Mouse (Mus musculus) kidney, postnatal 4 days (tissue): Measurements from ENCODE around the gene Lmbr1l.
"Not testable (repeated sequence)": the region's sequence is repeated elsewhere in the genome, so short reads cannot be mapped to it uniquely, and the experiment has no call there.

Experiments
- DNase-seq, 2 experiments: peaks; one replicate each; pipeline ENCODE4 v3.0.0; 2021; ENCODE audit warnings: mixed read lengths in 2 of 2

Gene Lmbr1l

GRCm38 (mm10) chr15:98934217-98934839 lies 16.3 kb upstream of the Lmbr1l start, which contains the start of gene Tuba1b:
Tuba1b (minus strand) TSS chr15:98934565.
- DNase-seq: peak; percentile 92 to 96

- peak; percentile 98 to 99 for DNase-seq
These were observed 15.8 kb upstream of the Lmbr1l start for GRCm38 (mm10) chr15:98933833-98934216.

- DNase-seq: peak in 1 of 2 experiments; percentile 37
These were observed 15.1 kb upstream of the Lmbr1l start for GRCm38 (mm10) chr15:98933004-98933671.

GRCm38 (mm10) chr15:98930998-98931397 lies 13.0 kb upstream of the Lmbr1l start:
- DNase-seq: no peak

GRCm38 (mm10) chr15:98930017-98930734 lies 12.1 kb upstream of the Lmbr1l start:
- no peak for DNase-seq

- peak; percentile 79 to 87 for DNase-seq
These were observed 10.7 kb upstream of the Lmbr1l start for GRCm38 (mm10) chr15:98928598-98929240.

GRCm38 (mm10) chr15:98927566-98927965 lies 9.5 kb upstream of the Lmbr1l start:
- no peak for DNase-seq

GRCm38 (mm10) chr15:98924682-98925081 lies 6.7 kb upstream of the Lmbr1l start:
- no peak for DNase-seq

GRCm38 (mm10) chr15:98923031-98923537 lies 5.1 kb upstream of the Lmbr1l start:
- DNase-seq: no peak

- DNase-seq: no peak
These were observed 4.5 kb upstream of the Lmbr1l start for GRCm38 (mm10) chr15:98922581-98922980.

GRCm38 (mm10) chr15:98921510-98921909 lies 3.5 kb upstream of the Lmbr1l start:
- DNase-seq: no peak

GRCm38 (mm10) chr15:98918499-98918895 lies 466 bp upstream of the Lmbr1l start:
- not testable (repeated sequence) for DNase-seq

- DNase-seq: no peak
These were observed 940 bp downstream of the Lmbr1l start for GRCm38 (mm10) chr15:98917091-98917490.

- DNase-seq: no peak
These were observed 2.0 kb downstream of the Lmbr1l start for GRCm38 (mm10) chr15:98916016-98916415.

- DNase-seq: no peak
These were observed 3.1 kb downstream of the Lmbr1l start for GRCm38 (mm10) chr15:98914903-98915302.

- DNase-seq: peak; percentile 68 to 72
These were observed 13.3 kb downstream of the Lmbr1l start for GRCm38 (mm10) chr15:98904692-98905091.

GRCm38 (mm10) chr15:98902600-98902999 lies 15.4 kb downstream of the Lmbr1l start:
- no peak for DNase-seq

GRCm38 (mm10) chr15:98901530-98901929 lies 16.5 kb downstream of the Lmbr1l start:
- no peak for DNase-seq

- peak; percentile 58 to 73 for DNase-seq
These were observed 19.9 kb downstream of the Lmbr1l start, which contains the start of gene Dhh for GRCm38 (mm10) chr15:98897928-98898800. Dhh (minus strand) TSS chr15:98898540.

GRCm38 (mm10) chr15:98897495-98897894 lies 20.5 kb downstream of the Lmbr1l start:
- peak; percentile 55 to 69 for DNase-seq

GRCm38 (mm10) chr15:98895635-98896589 lies 22.1 kb downstream of the Lmbr1l start:
- DNase-seq: peak; percentile 62 to 75
